Mouse (Mus musculus) liver, embryonic 12.5 days (tissue): ENCODE measurements around the gene Mup11. TPM values are rescaled to one million over a fixed set of nuclear protein-coding genes. Genes with fewer than 3 reads are reported as not detected.
"Not testable (repeated sequence)": the region's sequence is repeated elsewhere in the genome, so short reads cannot be mapped to it uniquely, and the experiment has no call there.

Experiments used
- ATAC-seq: fragments of 200-750 bp; cut with Nextera tagmentation; 2 replicates; pipeline ENCODE4 v1.8.0; 2017; ENCODE audit warnings: moderate number of reproducible peaks, mild to moderate bottlenecking, moderate library complexity
- H3K27ac ChIP-seq: fragments of 300-500 bp; sonication (generic); 2 replicates; pipeline ENCODE4 v1.5.1; 2016; ENCODE audit warnings: mild to moderate bottlenecking
- H3K27me3 ChIP-seq: fragments of 300-500 bp; sonication (generic); replicated peaks from 2 replicates; pipeline ENCODE4 v1.6.1; 2016; ENCODE audit warnings: mild to moderate bottlenecking, moderate library complexity
- H3K36me3 ChIP-seq: fragments of 300-500 bp; sonication (generic); 2 replicates; pipeline ENCODE4 v1.6.1; 2016; ENCODE audit warnings: mild to moderate bottlenecking, moderate library complexity
- H3K4me1 ChIP-seq: fragments of 300-500 bp; sonication (generic); 2 replicates; pipeline ENCODE4 v1.6.1; 2016
- H3K4me2 ChIP-seq: fragments of 300-500 bp; sonication (generic); 2 replicates; pipeline ENCODE4 v1.6.1; 2016; ENCODE audit warnings: mild to moderate bottlenecking, moderate library complexity
- H3K4me3 ChIP-seq: fragments of 300-500 bp; sonication (generic); 2 replicates; pipeline ENCODE4 v1.5.1; 2016; ENCODE audit warnings: mild to moderate bottlenecking, moderate library complexity
- H3K9ac ChIP-seq: fragments of 300-500 bp; sonication (generic); 2 replicates; pipeline ENCODE4 v1.6.1; 2016; ENCODE audit warnings: mild to moderate bottlenecking, moderate library complexity
- H3K9me3 ChIP-seq: fragments of 300-500 bp; sonication (generic); replicated peaks from 2 replicates; pipeline ENCODE4 v1.6.1; 2016; ENCODE audit warnings: mild to moderate bottlenecking, moderate library complexity
- WGBS: fragments of 180-500 bp; shearing (Covaris S2); methylation state at CpG from one replicate; pipeline ENCODE4 v1.1.7; 2016; ENCODE audit not compliant: insufficient replicate concordance; 5-methylcytosine and 5-hydroxymethylcytosine counted together
- polyA plus RNA-seq: library from polyadenylated mRNA; unstranded; fragments of >200 nt; fragmentation: Nextera tagmentation; extraction: Ambion mirVana; gene quantifications from 2 replicates; pipeline ENCODE4 v1.2.1, GENCODE M21; 2016

Mup11 gene
- not detected in 2 replicates for polyA plus RNA-seq

- not testable (repeated sequence) for ATAC-seq, H3K9me3 ChIP-seq, H3K27ac ChIP-seq, H3K4me3 ChIP-seq, H3K9ac ChIP-seq, H3K36me3 ChIP-seq, H3K4me2 ChIP-seq, H3K4me1 ChIP-seq, H3K27me3 ChIP-seq
- WGBS = 72% methylated on average over 3 of the region's 5 CpGs
Measured at GRCm38 (mm10) chr4:60662311-60662710, at the start of gene Mup11. Gene Mup11, minus strand, starts transcription at chr4:60662411.

Other genes starting within 250 kb of the Mup11 start
- gene Mup9, start 240.5 kb downstream of the Mup11 start, polyA plus RNA-seq = not detected in 2 replicates
- gene Mup1, start 160.5 kb downstream of the Mup11 start, polyA plus RNA-seq = not detected in 2 replicates
- gene Mup10, start 80.2 kb downstream of the Mup11 start, polyA plus RNA-seq = not detected in 2 replicates
- not detected in 2 replicates for gene Mup12, start 78.9 kb upstream of the Mup11 start, polyA plus RNA-seq
- gene Mup22, start 159.1 kb upstream of the Mup11 start, polyA plus RNA-seq = not detected in 2 replicates